Mouse (Mus musculus): Measurements from ENCODE around the gene C2cd2.

C2cd2 gene

GRCm38 (mm10) chr16:97814060-97814459 lies 148.3 kb downstream of the C2cd2 start:
- no peak for DNase-seq (ENCODE audit: low read depth, low spot score)

- no peak for DNase-seq (ENCODE audit: low read depth, low spot score)
These were observed 153.5 kb downstream of the C2cd2 start for GRCm38 (mm10) chr16:97808881-97809280.

DNA sequence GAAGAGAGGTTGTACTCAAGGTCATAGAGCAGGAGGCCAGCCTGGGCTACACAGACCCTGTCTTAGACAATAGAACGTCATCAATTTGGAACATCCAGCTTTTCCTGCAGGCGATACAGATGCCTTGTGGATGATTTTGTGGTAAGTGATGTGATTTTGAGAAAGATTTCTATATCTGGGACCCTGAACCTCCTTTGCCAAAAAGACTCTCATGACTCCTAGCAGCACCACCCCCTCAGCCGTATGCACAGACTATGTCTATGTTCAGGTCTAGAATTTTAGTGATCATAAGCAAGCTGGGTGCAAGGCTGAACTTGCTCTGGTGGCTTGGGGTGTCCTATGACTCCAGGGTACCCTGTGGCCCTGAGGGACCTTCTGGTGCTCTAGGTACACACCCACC lies 156.8 kb downstream of the C2cd2 start:
- no peak for DNase-seq (ENCODE audit: low read depth, low spot score)

All from CD4-positive, CD25-positive, alpha-beta regulatory T cell, adult 2 months (primary cell).